Mouse (Mus musculus): Measurements from ENCODE around the gene Map10.

GRCm38 (mm10) chr8:125722675-125723074 lies 53.1 kb downstream of the Map10 start:
- TF ChIP-seq CTCF (IDR thresholded peaks at IDR 0.05; ENCODE audit: borderline replicate concordance, extremely low read depth, insufficient read depth, insufficient read length), result no peak
- TF ChIP-seq POLR2A (IDR thresholded peaks at IDR 0.05; ENCODE audit: borderline replicate concordance, extremely low read depth, insufficient read depth, insufficient read length, poor library complexity, severe bottlenecking), result no peak
